Mouse (Mus musculus) megakaryocyte, embryonic 14.5 days (primary cell): Measurements from ENCODE around the gene Prtg.

Source experiments
- FLI1 ChIP-seq: IDR thresholded peaks from 2 replicates; pipeline ENCODE4 v1.6.1; 2012; ENCODE audit warnings: low read length, inconsistent platforms, mixed read lengths
- GATA1 ChIP-seq: IDR thresholded peaks from 3 replicates; pipeline ENCODE4 v1.6.1; 2012; ENCODE audit warnings: mixed read lengths, low read length, inconsistent platforms, borderline replicate concordance

DNA sequence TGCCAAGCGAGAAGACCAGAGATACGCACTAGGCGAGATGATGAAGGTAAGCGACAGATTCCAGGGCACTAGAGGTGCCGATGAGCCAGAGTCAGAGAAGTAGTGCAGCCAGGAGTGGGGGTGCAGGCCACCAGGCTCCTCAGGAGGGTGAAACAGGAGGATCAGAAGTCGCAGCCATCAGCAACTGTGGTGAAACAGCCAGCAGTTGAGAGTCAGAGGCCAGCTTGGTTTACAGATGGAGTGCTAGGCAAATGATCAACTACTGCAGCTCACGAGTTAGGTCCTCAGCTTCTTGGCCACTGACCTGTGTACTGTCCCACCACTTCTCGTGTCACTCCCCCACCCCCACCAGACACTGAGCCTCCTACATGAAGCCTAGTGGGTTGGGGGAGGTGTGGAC is 154.7 kb downstream of the Prtg start:
- TF ChIP-seq GATA1 (no peak), FLI1 (no peak)
